Mouse (Mus musculus) gastrocnemius, postnatal 25 days (tissue): ENCODE results near the gene Entpd1. TPM values are rescaled to one million over a fixed set of nuclear protein-coding genes. Genes with fewer than 3 reads are reported as not detected.

Experiments used
- total RNA-seq, 2 experiments: library from RNA; stranded (reverse); gene quantifications; 1 replicate in 1 of 2; 2 replicates in 1 of 2; pipeline ENCODE4 v1.2.3; 2021

The Entpd1 gene
- total RNA-seq, 2 experiments from 2014 or later, result 13.7 to 15.8 TPM

Other genes with a start within 250 kb of the Entpd1 start
- 100 to 1,000 TPM; 124 to 147 TPM for gene Sorbs1, start 98.6 kb upstream of the Entpd1 start, total RNA-seq
- gene Aldh18a1, start 23.9 kb upstream of the Entpd1 start, total RNA-seq, result 1 to 10 TPM; 5.2 to 6.5 TPM
- gene Tctn3, start 133 bp upstream of the Entpd1 start, total RNA-seq, result 1 to 10 TPM; 1.4 to 2.2 TPM
- gene Cc2d2b, start 136.4 kb downstream of the Entpd1 start, total RNA-seq, result not detected
- gene Ccnj, start 218.9 kb downstream of the Entpd1 start, total RNA-seq, result 1 to 10 TPM; 2.9 to 3.5 TPM